Mouse (Mus musculus): ENCODE measurements around the gene Eif5a.

GRCm38 (mm10) chr11:69930967-69931537 is 9.3 kb upstream of the Eif5a start:
- TF ChIP-seq CTCF (IDR thresholded peaks at IDR 0.05; ENCODE audit: extremely low read depth, insufficient read length, insufficient replicate concordance, low read depth, low read length) (no peak), POLR2A (IDR thresholded peaks at IDR 0.05; ENCODE audit: low read depth, low read length) (no peak)

Data from small intestine, adult 2 months (tissue).